Mouse (Mus musculus): ENCODE measurements around the gene Mup7.
"Not testable (repeated sequence)": the region's sequence is repeated elsewhere in the genome, so short reads cannot be mapped to it uniquely, and the experiment has no call there.

DNA sequence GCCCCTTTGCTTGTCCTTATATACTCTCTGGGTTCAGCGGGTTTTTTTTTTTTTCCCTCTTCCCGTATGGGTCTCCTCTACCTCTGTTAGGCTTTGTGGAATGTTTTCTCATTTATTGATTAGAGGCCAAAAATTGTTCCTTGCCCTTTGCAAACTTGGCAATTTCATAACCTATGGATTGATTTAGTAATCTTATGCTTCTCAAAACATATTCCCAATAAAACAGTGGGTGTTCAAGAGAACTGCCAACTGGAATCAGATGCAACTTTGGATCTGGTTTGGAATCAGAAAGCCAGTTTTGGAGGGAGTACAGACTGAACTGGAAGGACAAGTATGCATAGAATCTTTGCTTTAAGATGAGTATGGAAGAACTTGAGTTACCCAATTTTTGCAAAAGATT is at the start of gene Mup7:
- TF ChIP-seq POLR2A (IDR thresholded peaks at IDR 0.05; ENCODE audit: borderline replicate concordance, control insufficient read depth, low read depth, low read length); CTCF (IDR thresholded peaks at IDR 0.05; ENCODE audit: control insufficient read depth, insufficient read depth, low read length): not testable (repeated sequence)
